Mouse (Mus musculus): Measurements from ENCODE around the gene Fam222a. TPM values are rescaled to one million over a fixed set of nuclear protein-coding genes. Genes with fewer than 3 reads are reported as not detected.

Gene Fam222a
- polyA plus RNA-seq, 1 experiment from 2014 or later: 4.5 TPM

- Histone ChIP-seq H3K9me3 (replicated peaks; ENCODE audit: control insufficient read depth, low read length) (no peaks in the 10 kb centered on the region), H3K4me2 (ENCODE audit: low read length) (no peak overlapping the region), H3K27ac (ENCODE audit: low read depth, low read length) (0 out of 2 replicates have a peak overlapping the region, but pooled peaks have one; percentile 9), H3K4me3 (ENCODE audit: low read depth, low read length) (no peak overlapping the region), H3K9ac (ENCODE audit: low read length) (no peak overlapping the region), H3K4me1 (ENCODE audit: control insufficient read depth, insufficient read depth, low read length) (no peaks in the 10 kb centered on the region), H3K27me3 (replicated peaks; ENCODE audit: control insufficient read depth, insufficient read depth, low read length) (no peaks in the 10 kb centered on the region), H3K36me3 (ENCODE audit: control insufficient read depth, insufficient read depth, low read length) (peaks cover 17% of the 10 kb centered on the region)
- 68% methylated on average over 7 of the region's 7 CpGs for WGBS
- DNase-seq (ENCODE audit: low spot score): no peak
- no peak for ATAC-seq
These were observed 47.0 kb downstream of the Fam222a start for GRCm38 (mm10) chr5:114614863-114615262.

- Histone ChIP-seq H3K4me2 (ENCODE audit: low read length) (no peak overlapping the region), H3K9ac (ENCODE audit: low read length) (no peak overlapping the region), H3K9me3 (replicated peaks; ENCODE audit: control insufficient read depth, low read length) (no peaks in the 10 kb centered on the region), H3K4me3 (ENCODE audit: low read depth, low read length) (no peak overlapping the region), H3K4me1 (ENCODE audit: control insufficient read depth, insufficient read depth, low read length) (no peaks in the 10 kb centered on the region), H3K36me3 (ENCODE audit: control insufficient read depth, insufficient read depth, low read length) (peaks cover 10% of the 10 kb centered on the region), H3K27ac (ENCODE audit: low read depth, low read length) (no peak overlapping the region), H3K27me3 (replicated peaks; ENCODE audit: control insufficient read depth, insufficient read depth, low read length) (no peaks in the 10 kb centered on the region)
- ATAC-seq: no peak
- 83% methylated on average over 11 of the region's 11 CpGs for whole genome bisulfite sequencing
- DNase-seq (ENCODE audit: low spot score): no peak
These were observed 48.7 kb downstream of the Fam222a start for GRCm38 (mm10) chr5:114616336-114617061.

GRCm38 (mm10) chr5:114617809-114618208, 50.0 kb downstream of the Fam222a start:
- Histone ChIP-seq H3K9ac (ENCODE audit: low read length) (no peak overlapping the region), H3K27me3 (replicated peaks; ENCODE audit: control insufficient read depth, insufficient read depth, low read length) (no peaks in the 10 kb centered on the region), H3K9me3 (replicated peaks; ENCODE audit: control insufficient read depth, low read length) (no peaks in the 10 kb centered on the region), H3K36me3 (ENCODE audit: control insufficient read depth, insufficient read depth, low read length) (no peaks in the 10 kb centered on the region), H3K4me2 (ENCODE audit: low read length) (no peak overlapping the region), H3K27ac (ENCODE audit: low read depth, low read length) (no peak overlapping the region), H3K4me1 (ENCODE audit: control insufficient read depth, insufficient read depth, low read length) (no peaks in the 10 kb centered on the region), H3K4me3 (ENCODE audit: low read depth, low read length) (no peak overlapping the region)
- no peak for DNase-seq (ENCODE audit: low spot score)
- 85% methylated on average over 12 of the region's 12 CpGs for WGBS
- no peak for ATAC-seq

GRCm38 (mm10) chr5:114618851-114619250, 51.0 kb downstream of the Fam222a start:
- H3K9me3 ChIP-seq (replicated peaks; ENCODE audit: control insufficient read depth, low read length): no peaks in the 10 kb centered on the region
- H3K4me1 ChIP-seq (ENCODE audit: control insufficient read depth, insufficient read depth, low read length): no peaks in the 10 kb centered on the region
- WGBS: 24% methylated on average over 8 of the region's 8 CpGs
- ATAC-seq: 0 out of 2 replicates have a peak, but pooled peaks have one; percentile 30
- H3K27me3 ChIP-seq (replicated peaks; ENCODE audit: control insufficient read depth, insufficient read depth, low read length): no peaks in the 10 kb centered on the region
- no peak overlapping the region for H3K27ac ChIP-seq (ENCODE audit: low read depth, low read length)
- H3K4me3 ChIP-seq (ENCODE audit: low read depth, low read length): no peak overlapping the region
- no peaks in the 10 kb centered on the region for H3K36me3 ChIP-seq (ENCODE audit: control insufficient read depth, insufficient read depth, low read length)
- no peak overlapping the region for H3K9ac ChIP-seq (ENCODE audit: low read length)
- no peak overlapping the region for H3K4me2 ChIP-seq (ENCODE audit: low read length)
- DNase-seq (ENCODE audit: low spot score): peak; percentile 88

GRCm38 (mm10) chr5:114620305-114620704, 52.5 kb downstream of the Fam222a start:
- Histone ChIP-seq H3K27ac (ENCODE audit: low read depth, low read length) (no peak overlapping the region), H3K36me3 (ENCODE audit: control insufficient read depth, insufficient read depth, low read length) (no peaks in the 10 kb centered on the region), H3K27me3 (replicated peaks; ENCODE audit: control insufficient read depth, insufficient read depth, low read length) (no peaks in the 10 kb centered on the region), H3K9me3 (replicated peaks; ENCODE audit: control insufficient read depth, low read length) (no peaks in the 10 kb centered on the region), H3K4me1 (ENCODE audit: control insufficient read depth, insufficient read depth, low read length) (no peaks in the 10 kb centered on the region), H3K9ac (ENCODE audit: low read length) (no peak overlapping the region), H3K4me3 (ENCODE audit: low read depth, low read length) (no peak overlapping the region), H3K4me2 (ENCODE audit: low read length) (no peak overlapping the region)
- ATAC-seq (no peak), DNase-seq (ENCODE audit: low spot score) (no peak)
- 39% methylated on average over 6 of the region's 6 CpGs for WGBS

GRCm38 (mm10) chr5:114625590-114625989, 57.8 kb downstream of the Fam222a start:
- WGBS: 20% methylated on average over 3 of the region's 3 CpGs
- no peak overlapping the region for H3K27ac ChIP-seq (ENCODE audit: low read depth, low read length)

GRCm38 (mm10) chr5:114631336-114631735, 63.5 kb downstream of the Fam222a start:
- Histone ChIP-seq H3K36me3 (ENCODE audit: control insufficient read depth, insufficient read depth, low read length) (no peaks in the 10 kb centered on the region), H3K4me3 (ENCODE audit: low read depth, low read length) (no peak overlapping the region), H3K27ac (ENCODE audit: low read depth, low read length) (no peak overlapping the region), H3K9me3 (replicated peaks; ENCODE audit: control insufficient read depth, low read length) (no peaks in the 10 kb centered on the region), H3K4me2 (ENCODE audit: low read length) (no peak overlapping the region), H3K27me3 (replicated peaks; ENCODE audit: control insufficient read depth, insufficient read depth, low read length) (no peaks in the 10 kb centered on the region), H3K9ac (ENCODE audit: low read length) (no peak overlapping the region), H3K4me1 (ENCODE audit: control insufficient read depth, insufficient read depth, low read length) (no peaks in the 10 kb centered on the region)
- ATAC-seq: no peak
- DNase-seq (ENCODE audit: low spot score): no peak
- WGBS: 66% methylated on average over 2 of the region's 2 CpGs

More at GRCm38 (mm10) chr5:114625590-114625989, 57.8 kb downstream of the Fam222a start:
- peak; percentile 51 for DNase-seq (ENCODE audit: low spot score)
- Histone ChIP-seq H3K27me3 (replicated peaks; ENCODE audit: control insufficient read depth, insufficient read depth, low read length) (no peaks in the 10 kb centered on the region), H3K36me3 (ENCODE audit: control insufficient read depth, insufficient read depth, low read length) (no peaks in the 10 kb centered on the region), H3K4me1 (ENCODE audit: control insufficient read depth, insufficient read depth, low read length) (no peaks in the 10 kb centered on the region), H3K4me2 (ENCODE audit: low read length) (no peak overlapping the region), H3K4me3 (ENCODE audit: low read depth, low read length) (no peak overlapping the region), H3K9ac (ENCODE audit: low read length) (no peak overlapping the region), H3K9me3 (replicated peaks; ENCODE audit: control insufficient read depth, low read length) (no peaks in the 10 kb centered on the region)
- ATAC-seq: no peak

- 83% methylated on average over 25 of the region's 25 CpGs for WGBS
These were observed 68.3 kb downstream of the Fam222a start for GRCm38 (mm10) chr5:114636091-114636490.

More at GRCm38 (mm10) chr5:114636091-114636490, 68.3 kb downstream of the Fam222a start:
- Histone ChIP-seq H3K9me3 (replicated peaks; ENCODE audit: control insufficient read depth, low read length) (no peaks in the 10 kb centered on the region), H3K36me3 (ENCODE audit: control insufficient read depth, insufficient read depth, low read length) (no peaks in the 10 kb centered on the region), H3K4me1 (ENCODE audit: control insufficient read depth, insufficient read depth, low read length) (peaks cover 2% of the 10 kb centered on the region; the same call in 1 of the 2 replicates), H3K9ac (ENCODE audit: low read length) (no peak overlapping the region), H3K4me2 (ENCODE audit: low read length) (no peak overlapping the region), H3K27me3 (replicated peaks; ENCODE audit: control insufficient read depth, insufficient read depth, low read length) (peaks cover 3% of the 10 kb centered on the region; the same call in 1 of the 2 replicates), H3K4me3 (ENCODE audit: low read depth, low read length) (no peak overlapping the region), H3K27ac (ENCODE audit: low read depth, low read length) (no peak overlapping the region)
- ATAC-seq (no peak), DNase-seq (ENCODE audit: low spot score) (no peak)

All from forebrain, embryonic 14.5 days (tissue).